Mouse (Mus musculus) testis, postnatal 10 days (tissue): ENCODE measurements at regions not wholly inside any gene's neighbourhood (a gene's known extent, or its start where the extent isn't known, plus 50 kb on each side); places are given as distances from the start of the nearest gene placed in this dataset.
A peak's percentile ranks its signal among the peaks of the same experiment; 100 is the strongest.

Experiments
- DNase-seq: peaks from one replicate; pipeline ENCODE4 v3.0.0; 2021; ENCODE audit warnings: low spot score

DNA sequence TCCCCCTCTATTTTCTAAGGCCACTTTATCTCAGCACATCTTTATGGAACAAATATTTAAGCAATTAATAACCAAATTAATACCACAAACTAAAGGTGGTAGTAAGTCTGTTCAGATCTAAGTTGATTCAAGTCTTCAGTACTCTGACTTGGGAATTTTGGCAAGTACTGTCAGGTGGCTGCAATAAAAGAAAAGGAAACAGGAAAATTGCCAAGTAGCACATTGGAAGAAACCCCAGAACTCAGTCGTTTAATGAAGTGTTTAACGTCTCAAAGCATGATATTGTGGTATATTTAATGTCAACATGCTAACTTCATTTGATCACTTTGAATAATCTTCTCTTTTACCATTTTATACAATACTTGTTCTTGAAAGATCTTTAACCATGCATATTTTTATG, 142.2 kb downstream of the Gm11146 start:
- no peak for DNase-seq

DNA sequence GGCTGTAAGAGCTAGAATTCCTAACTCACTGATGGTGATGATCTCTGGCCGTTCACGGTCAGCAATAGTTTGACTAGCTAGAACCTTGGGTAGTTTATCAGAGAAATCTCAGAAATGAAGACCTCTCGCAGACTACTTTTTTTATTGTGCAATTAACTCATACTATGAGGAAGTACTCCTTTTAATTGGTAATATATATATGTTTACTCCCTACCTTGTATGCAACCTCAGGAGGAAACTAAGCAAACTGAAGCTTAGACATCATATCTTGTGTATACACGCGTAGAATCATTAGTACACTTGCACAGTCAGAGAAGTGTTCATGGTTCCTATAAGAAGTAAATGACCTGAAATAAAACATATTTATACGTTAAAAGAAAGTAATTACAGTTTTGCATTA, 157.2 kb downstream of the Gm11146 start:
- DNase-seq = no peak

DNA sequence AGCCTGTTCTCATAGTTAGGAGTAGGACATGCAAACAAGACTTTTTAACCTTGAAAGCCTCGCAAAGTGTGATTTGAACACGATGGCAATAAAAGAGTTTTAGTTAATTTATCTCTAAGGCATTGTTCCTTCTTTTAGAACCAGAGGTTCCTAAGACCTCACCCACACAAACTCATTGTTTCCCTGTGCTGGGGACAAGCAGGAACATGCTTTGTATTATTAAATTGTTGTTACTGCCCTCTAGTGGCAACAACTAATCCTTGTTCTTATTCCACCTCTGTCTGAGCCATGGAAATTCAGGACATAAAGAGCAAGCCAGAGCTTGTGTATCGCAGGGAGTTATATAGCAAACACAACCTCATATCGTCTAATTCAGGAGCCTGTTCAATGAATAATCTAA, 157.9 kb downstream of the Gm11146 start:
- no peak for DNase-seq

DNA sequence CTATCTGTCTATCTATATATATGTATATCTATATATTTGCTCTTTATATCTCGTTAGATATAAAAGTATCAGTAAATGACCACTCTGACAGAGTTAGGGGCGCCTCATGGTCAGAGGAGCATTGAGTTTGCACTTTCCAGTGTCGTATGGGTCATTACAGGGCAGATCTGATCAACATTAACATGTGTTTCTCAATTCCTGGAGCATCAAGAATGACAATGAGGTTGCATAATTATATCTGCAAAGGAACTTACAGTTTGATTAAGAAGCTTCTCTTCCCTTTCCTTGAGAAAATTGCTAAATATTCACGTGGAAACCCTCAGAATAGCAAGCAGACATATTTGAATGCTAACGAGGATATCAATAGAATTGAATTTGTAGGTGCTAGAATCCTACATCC, 158.6 kb downstream of the Gm11146 start:
- DNase-seq = no peak

DNA sequence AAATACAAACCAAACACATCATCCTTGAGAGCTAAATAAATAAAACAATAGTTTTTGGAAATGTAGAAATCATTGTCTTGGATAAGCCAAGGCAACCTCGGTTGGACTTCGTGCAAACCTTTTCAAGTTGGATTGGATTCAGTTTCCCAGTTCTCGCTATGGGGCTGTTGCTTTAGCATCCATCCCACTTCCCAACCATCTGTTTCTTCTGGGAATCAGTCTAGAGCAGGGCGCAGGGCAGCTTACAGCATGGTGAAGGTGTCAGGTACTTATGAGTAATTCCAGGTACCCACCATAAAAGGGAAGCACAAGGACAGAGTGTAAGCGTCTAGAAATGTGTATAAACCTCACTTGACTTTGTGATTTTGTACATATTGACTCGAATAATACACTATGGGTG, 159.0 kb downstream of the Gm11146 start:
- DNase-seq = no peak

DNA sequence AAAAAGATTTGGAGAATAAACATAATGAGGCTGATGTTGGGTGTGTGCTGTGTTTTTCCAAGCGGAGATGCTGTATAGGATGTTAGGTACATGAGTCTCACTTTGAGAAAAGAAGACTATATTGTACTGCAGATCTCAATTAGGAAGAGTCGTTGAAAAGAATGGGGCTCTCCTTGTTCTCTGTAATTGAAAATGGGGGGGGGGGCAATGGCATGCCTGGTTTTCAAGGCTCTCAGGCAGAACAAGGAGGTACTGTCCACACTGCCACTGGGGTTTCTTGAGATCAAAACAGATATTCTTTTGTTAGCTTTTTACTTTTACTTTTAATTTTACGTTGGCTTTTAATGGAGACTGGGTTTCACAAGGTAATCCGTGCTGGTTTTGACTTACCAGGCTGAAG, 170.5 kb downstream of the Gm11146 start:
- DNase-seq = no peak

DNA sequence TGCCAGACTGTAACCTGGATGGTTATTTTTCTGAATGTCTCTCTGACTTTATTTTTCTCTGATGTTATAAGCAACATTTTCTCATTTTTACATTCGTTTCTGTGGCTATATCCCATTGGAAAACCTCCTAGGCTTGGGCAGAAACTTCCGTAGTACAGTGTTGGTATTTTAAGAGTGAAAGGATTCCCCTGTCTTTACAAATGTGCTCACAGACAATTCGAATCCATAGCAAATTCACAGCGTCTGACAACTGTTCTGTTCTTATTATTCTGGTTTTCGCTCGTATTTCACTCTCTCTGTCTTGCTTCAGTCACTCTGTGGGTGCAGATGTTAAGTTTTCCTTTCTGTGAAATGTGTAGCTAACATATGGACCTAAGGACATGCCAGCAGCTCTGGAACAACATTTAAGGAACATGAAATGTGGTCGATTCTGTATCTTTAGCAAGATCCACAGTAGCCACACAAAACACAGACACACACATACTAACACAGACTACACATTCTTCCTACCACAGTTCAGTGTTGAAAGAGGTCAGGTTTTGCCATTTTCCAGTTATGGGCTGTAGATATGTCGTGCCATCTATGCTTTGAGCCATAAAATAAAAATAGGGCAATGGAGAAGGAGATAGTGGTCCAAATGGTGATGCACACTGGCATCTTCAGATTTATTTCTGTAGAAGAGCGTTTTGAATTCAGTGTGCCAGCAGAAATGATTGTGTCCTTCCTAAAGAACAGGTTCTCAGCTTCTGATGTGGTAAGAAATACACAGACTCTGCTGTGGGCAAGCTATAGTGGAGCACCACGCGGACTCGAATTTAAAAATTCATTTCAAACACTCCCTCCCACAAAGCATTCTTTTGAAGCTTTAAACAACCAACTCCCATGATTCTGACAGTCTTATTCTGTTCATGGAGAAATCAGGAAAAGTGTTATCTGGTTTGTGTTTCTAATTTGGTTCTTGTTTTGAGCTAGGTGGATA, 179.2 kb downstream of the Gm11146 start:
- no peak for DNase-seq

DNA sequence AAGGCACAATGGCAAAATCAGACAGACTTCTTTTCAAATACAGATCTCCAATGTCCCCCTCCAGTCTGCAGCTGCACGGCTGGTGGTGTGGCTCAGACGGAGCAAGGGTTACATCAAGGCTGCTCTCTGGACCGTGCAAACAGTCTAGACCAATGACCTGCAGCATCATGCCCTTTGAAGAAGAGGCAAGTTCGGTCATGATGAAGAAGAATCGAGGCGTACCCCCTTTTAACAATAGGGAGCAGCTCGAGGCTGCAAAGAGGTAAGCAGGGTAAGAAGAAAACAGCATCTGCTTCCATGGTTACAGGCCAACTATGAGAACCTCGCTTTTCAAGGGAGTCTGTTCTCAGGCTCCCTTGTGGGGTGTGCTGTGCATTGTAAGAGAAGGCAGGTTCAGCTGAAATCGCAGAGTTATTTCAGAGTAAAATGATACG, 180.3 kb downstream of the Gm11146 start:
- DNase-seq = no peak

DNA sequence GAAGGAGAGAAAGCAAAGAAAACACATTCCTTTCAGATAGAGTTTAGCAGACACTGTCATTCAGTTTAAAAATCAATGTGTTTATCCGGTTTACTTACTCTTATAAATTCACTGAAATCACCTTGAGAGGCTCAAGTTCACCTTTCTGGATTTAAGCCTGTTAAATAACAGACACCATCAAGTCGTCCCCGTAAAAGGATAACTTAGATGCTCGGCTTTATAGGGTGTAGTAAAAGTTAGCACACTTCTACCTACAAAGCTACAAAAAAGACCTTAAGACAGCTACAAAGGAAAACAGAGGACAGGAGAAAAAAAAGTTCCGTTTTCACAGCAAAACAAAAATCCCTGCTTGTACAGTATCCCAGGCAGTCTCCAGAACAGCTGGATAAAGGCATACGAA, 180.9 kb downstream of the Gm11146 start:
- no peak for DNase-seq

DNA sequence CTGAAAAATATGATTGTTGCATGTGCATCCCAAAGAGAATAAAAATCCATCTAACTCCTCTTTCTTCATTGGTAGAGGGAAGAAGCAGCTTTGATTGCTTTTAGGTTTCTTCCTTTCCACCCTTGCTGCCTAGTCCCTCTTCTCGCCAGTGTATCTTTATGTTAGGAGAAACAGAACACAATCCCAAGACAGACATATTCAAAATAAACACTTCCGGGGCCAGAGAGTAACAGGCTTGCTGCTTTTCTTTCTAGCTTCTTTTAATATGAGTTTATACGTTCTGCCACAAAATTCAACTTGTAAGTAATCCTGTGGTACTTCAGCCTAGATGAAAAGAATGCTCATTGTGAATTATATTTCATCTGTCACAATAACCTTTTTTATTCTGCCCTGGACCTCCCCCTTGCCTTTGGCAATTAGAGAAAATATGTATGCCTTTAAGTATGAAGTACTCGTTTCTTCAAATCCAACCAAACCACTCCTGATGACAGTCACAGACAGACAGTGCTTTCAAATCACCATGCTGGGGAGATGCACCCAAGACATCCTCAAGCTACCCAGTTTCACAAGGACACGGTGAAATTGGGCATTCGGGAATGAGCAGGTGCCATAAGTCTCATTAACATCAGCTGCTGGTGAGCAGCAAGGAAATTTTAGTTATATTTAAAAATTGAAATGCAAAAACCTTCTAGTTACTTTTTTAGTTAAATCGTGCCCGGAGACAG, 181.6 kb downstream of the Gm11146 start:
- no peak for DNase-seq

DNA sequence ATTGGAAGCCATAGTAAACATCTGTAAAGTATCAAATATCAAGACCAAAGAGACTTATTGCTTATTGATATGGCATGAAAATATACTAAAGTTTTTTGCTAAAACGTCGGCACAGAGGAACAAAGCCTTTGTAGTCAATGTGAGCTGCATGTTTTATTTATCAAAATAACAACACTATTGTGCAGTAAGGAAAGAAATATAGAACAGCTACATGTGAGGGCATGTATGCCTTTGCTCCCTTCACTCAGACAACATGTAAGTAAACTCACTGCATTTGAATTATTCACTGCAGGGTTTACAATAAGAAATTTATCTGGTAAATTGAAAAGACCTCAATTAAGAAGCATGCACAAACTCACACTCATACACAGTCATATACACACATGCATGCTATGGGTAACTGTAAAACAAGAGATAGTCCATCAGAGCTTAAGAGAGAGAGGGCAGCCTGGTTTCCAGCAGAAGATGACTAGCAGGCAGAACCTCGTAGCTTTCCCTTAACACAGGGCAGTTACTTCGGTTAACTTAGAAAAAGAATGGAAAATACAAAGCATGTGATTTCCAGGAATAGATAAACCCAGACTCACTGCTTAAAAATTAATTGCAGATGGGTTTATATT, 182.7 kb downstream of the Gm11146 start:
- no peak for DNase-seq

DNA sequence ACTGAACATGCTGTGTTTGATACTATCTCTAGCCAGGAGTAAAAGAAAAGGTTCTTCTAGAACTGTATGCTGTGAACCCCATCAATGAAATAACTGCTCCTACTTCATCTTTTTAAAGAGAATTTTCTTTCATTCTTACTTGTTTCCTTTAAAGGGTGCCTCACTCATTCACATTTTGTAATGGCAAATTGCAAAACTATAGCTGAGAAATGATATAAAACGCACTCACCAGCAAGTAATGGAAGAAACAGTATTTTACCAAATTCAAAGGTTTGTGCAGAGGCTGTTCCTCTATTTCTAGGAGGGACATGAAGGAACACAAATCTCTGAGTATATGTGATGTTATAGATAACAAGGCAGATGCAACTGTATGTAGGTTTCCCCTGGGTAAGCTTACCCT, 183.4 kb downstream of the Gm11146 start:
- no peak for DNase-seq

DNA sequence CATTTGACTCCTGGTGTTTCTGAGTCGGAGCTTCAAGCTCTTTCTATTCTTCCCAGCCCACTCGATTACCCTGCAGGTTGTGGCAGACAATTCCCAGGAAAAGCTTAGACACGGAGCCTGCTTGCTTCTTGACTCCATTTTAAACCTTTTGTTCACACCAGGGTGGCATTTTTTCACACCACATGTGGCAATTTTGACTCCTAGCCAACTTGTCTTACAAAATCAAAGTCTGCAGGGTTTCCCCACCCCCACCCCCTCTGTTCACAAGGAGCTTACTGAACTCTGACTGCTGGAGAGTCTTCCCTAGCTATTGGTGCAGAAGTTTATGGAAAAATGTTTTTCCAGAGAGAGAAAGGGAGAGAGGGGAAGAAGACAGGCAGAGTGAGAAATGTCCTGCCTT, 184.1 kb downstream of the Gm11146 start:
- no peak for DNase-seq

DNA sequence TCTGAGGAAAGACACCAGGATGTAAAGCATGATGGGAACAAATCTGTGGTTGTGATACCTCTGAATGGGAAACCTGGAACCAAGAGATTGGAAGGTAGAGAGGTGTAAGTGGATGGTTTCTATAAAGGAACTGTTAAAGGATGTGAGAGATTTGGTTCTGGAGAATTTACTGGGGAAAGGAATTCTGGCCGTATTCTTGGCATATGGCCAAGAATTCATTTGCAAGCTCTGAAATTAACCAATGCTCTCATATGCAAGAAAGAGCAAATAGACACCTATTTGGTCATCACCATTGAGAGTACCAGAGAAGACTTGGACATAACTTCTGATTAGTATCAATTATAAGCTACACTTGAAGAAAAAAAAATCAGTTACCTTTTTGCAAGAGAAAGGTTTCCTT, 187.3 kb downstream of the Gm11146 start:
- no peak for DNase-seq

DNA sequence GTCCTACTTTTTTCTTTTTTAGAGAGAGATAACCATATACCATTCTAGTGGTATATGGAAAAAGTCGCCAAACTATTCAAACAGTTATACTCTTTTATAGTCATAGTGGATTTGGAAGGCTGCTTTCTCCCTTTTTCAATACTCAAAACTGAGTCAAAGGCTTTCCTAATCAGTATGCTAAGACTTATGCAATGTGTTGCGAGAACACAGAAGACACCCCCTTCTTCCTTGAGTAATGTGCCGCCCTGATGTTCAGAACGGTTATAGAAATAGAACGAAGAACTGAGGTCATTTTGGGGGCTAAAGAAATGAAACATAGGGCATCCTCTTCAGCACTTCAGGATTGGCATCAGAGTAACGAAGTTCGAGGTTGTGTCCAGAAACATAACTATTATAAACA, 192.7 kb downstream of the Gm11146 start:
- DNase-seq = no peak

DNA sequence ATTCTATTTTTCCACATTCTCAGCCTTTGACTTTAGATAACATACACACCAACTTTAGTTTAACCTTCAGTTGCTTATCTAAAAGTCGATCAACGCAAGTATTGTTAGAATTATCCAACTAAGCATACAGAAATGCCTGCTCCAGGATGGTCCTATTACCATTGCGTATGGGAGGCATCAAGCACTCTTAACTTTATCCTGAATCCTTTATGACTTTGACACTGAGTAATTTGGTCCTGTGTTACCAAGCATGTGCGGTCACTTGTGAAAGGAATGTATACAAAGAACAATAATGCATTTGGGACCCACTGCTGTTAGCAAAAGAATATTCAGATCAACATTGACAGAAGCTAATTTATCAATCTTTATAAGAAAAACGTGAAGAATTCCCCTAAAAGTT, 194.9 kb downstream of the Gm11146 start:
- DNase-seq = no peak

DNA sequence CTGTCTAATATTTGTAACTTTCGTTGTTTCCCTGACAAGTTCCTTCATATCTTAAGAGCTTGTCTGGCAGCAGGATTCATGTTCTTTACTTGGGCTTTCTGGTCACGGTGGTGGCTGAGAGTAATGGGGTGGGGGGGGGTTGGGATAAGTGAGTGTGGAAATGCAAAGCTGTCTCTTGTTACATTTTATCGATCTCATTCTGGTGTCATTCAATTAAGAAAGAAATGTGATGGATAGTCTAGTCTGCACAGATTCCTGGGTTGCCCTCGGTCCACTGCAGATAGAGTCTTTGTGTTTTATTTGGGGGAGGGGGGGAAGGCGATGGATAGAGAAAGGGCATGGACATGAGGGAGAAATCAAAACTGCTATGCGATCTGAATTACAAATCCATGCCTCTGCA, 196.0 kb downstream of the Gm11146 start:
- no peak for DNase-seq

DNA sequence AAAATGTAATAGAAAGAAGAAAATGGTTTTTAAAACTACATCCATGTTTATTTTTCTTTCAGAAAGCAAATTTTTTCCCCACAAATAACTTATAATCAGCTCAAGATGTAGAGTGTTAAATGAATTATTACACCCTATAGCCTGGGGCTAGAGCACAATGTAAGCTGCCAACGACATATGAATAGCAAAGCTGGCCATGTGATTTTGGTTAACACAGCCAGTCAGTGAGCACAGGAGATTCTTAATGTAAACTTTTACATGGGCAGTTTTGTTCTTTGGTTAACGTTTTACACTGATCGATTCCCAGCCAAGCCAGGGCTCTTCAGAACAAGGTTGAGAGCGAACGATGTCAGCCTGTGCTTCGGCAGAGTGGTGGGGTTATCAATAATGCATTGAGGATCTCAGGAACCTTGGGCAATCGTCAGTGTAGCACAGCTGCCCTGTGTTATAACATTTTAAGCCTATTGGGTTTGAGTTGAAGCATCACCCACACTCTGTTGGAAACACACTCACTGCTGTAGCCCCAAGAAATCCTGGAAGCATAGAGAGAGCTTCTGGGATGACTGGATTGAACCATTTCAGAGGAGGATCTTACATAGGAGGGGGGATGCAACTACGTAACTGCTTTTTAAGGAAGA, 196.6 kb downstream of the Gm11146 start:
- no peak for DNase-seq

DNA sequence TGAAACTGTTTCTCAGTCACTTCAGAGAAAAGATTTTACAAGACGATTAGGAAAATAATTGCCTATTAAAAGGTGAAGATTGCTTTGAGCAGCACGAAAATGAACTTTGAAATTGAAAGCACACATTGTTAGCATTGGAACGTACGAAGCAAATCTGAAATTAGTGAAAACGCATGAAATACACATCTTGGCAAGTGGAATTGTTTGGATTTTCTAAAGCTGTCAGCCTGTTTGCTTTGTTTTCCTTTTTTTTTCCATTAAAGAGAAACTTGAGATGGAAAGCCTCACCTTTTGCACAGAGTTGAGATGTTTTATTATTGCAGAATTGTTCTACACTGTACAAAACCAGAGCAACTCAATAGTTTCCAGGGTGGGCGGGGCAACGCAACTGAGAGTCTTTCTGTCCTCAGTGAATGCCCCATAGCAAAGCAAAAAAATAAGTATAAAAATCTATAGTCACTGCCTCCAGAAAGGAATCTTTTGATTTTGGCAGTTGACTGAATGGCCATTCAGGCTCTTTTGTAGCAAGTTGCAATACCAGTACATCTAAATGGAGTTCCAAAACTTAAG, 199.1 kb downstream of the Gm11146 start:
- DNase-seq = peak; percentile 52

DNA sequence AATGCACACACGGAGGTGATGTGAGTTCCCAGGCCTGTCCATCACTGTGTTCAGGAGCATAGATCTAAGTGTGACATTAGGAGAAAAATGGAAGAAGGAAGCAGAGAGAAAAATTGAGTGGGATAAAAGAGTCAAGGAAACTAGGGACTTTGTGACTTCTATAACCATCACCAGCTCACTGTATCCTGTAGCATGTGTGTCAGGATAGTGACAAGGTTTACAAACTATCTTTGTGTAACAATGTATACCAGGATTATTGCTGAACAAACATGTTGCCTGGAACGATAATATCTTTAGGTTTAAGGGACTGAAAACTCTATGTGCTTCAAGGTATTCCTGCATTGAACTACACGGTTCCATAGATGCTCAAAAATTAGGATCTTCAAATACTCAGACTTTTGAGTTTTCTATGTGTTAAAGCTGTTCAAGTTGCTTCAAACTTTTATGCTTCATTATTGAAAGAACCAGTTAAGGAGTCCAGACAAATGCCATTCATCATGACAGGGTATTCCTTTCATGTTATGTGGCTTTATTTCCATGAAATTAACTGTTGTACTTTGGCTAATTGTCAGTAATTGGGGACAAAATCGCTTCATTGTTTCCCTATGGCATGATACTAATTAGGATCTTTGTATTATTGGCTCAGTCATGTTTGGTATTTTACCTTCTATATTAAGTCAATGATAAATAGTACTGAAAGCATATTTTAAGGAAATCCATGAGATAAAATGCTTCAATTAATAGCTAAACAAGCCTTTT, 200.5 kb downstream of the Gm11146 start:
- no peak for DNase-seq

DNA sequence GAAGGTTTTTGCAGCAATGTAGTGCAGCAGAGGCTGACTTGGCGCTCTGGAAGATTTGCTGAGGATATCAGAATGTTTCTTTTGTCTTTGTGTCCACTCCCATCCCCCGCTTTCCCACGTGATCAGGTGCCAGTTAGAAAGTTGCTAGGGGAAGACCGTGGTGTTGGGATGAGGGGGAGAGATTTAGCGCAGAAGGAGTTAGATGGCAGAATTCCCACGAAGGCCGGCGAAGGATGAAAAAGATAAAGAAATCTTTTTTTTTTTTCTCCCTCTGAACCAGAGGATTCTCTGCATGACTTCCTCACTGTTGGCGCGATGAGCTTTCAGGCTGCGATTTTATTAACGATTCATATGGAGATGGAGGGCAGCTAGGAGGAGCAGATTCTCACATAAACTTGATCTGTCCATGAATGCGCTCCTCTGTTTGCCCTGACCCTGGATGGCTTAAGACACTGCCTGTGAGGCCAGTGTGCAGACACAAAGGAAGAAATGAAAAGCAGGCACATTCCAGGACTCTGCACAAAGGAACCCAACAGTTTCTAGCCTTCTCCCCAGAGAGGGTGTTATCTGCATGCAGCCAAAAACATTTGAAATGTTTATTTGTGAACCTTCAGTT, 201.5 kb downstream of the Gm11146 start:
- DNase-seq = peak; percentile 87
